Mouse (Mus musculus) adrenal gland, postnatal 25 days (tissue): Measurements from ENCODE around the gene Olfr13. TPM values are rescaled to one million over a fixed set of nuclear protein-coding genes. Genes with fewer than 3 reads are reported as not detected.
"Not testable (repeated sequence)": the region's sequence is repeated elsewhere in the genome, so short reads cannot be mapped to it uniquely, and the experiment has no call there.

Experiments used
- DNase-seq: peaks from one replicate; pipeline ENCODE4 v3.0.0; 2021; ENCODE audit warnings: mixed read lengths
- long read RNA-seq: library from polyadenylated mRNA; stranded (forward); transcript quantifications from one replicate; pipeline ENCODE4 v2.0.0, GENCODE M21; 2021
- total RNA-seq: library from RNA; stranded (reverse); gene quantifications from 2 replicates; pipeline ENCODE4 v1.2.3, GENCODE M21; 2021

Gene Olfr13
- not detected in 2 replicates for total RNA-seq
- long read RNA-seq, result 0 reads

GRCm38 (mm10) chr6:43171840-43172239 lies at the start of gene Olfr13:
TSS of gene Olfr13 (plus strand) at chr6:43172140.
- no peak for DNase-seq

GRCm38 (mm10) chr6:43146267-43146666 lies 25.7 kb upstream of the Olfr13 start, which contains the start of gene Olfr237-ps1:
TSS of gene Olfr237-ps1 (plus strand) at chr6:43146567.
- DNase-seq, result not testable (repeated sequence)

GRCm38 (mm10) chr6:43159502-43159901 lies 12.4 kb upstream of the Olfr13 start:
- DNase-seq, result no peak

- DNase-seq, result no peak
Observed at GRCm38 (mm10) chr6:43162982-43163381, 9.0 kb upstream of the Olfr13 start, which contains the start of gene Olfr437. TSS of gene Olfr437 (plus strand) at chr6:43163282.

DNA sequence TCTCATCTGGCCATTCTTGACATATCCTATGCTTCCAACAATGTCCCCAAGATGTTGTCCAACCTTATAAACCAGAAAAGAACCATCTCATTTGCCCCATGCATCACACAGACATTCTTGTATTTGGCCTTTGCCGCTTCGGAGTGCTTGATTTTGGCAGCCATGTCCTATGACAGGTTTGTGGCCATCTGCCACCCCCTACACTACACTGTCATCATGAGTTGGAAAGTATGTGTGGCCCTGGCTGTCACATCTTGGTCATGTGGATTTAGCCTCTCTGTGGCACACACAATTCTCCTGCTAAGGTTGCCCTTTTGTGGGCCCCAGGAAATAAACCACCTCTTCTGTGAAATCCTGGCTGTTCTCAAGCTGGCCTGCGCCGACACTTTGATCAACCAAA lies 4.7 kb upstream of the Olfr13 start:
- no peak for DNase-seq

DNA sequence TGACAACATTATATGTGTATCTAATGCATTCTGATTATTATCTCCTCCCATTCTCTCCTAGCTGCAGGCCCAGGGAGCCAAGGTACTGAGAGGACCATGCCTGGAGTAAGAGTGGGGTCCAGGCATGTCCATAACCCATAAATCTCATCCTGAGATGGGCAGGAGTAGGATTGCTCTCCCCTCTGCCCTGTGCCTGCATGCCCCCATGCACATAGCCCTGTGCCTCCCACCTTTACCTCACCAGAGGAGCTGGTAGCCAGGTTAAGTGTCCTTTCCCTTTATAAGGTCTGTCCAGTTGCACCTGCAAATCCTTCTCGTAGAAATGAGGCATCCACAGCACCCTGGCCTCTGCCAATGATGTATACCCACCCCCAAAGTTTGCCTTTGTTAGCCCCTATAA lies 6.2 kb downstream of the Olfr13 start:
- no peak for DNase-seq

DNA sequence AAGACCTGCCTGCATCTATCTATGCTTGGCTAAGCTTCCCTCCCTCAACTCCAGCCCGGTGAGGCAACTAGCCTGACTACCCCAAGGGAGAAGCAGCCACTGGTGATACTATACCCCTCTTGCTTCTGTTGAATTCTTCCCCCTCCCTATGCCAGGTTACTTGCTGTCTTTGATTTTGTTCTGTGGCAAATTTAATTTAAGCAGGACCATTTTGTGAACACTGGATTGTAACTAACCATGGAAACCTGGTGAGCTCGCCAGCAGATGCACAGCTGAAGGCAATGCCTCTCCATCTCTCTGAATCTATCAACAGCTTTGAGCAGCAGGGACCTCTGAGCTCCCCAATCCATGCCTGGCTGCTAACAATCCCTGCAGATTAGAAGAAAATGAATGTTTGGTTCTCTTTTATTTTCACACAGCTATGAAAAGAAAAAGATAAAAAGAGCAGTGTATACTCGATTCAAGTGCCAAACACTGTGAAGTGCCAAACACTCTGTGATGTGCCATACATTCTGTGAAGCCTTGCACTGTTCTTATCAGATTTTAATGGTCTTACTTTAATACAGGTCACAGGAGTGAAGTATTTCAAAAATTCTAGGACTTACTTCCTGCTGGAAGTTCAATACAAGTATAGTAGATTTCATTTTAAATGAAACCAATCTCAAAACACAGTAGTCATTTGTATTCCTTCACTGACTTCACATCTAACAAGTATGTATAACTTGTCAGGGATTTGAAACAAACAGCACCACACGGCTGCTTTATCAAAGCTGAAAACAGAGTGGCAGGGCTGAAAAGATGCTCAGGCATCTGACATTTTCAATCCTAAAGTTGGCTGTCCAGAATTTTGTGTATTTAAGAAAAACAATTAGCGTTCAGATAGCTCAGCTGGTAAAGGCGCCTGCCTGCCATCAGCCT lies 6.9 kb downstream of the Olfr13 start:
- no peak for DNase-seq

DNA sequence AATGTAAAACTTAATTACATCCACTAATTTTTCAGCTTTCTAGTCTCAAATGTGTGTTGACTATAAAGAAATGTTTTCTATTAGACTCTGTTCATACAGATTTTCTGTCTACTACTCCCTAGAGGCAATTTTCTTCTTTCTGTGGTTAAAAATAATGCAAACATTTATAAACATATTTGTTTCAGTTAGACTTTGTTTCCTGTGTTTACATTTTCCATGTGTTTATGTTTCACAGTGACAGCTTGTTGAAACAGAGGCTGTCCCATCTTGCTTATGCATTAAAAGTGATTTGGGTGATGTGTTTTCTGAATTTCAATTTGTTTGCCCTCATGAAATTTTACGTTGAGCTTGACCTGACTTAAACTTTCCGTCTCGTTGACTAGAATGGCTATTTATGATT lies 19.0 kb downstream of the Olfr13 start:
- DNase-seq, result no peak

GRCm38 (mm10) chr6:43196781-43197180 lies 24.8 kb downstream of the Olfr13 start, which contains the start of gene Olfr435:
TSS of gene Olfr435 (plus strand) at chr6:43197146.
- no peak for DNase-seq

DNA sequence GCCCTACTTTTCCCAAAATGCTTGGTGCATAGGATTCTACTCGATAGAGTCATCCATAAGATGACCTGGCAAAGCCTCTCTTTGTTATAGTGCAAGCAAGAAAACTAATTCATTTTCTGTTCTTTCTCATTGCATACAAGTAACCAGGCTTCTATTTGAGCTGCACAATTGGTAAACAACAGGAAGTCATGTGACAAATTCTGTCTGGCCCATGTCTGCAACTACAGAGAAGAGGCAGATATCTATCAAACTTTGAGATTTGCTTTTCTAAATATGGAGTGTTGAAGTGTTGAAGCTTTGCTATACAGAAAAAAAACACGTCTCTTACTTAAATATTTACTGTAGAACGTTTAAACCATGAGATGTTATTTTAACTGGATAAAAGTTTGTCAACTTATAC lies 26.2 kb downstream of the Olfr13 start:
- no peak for DNase-seq

DNA sequence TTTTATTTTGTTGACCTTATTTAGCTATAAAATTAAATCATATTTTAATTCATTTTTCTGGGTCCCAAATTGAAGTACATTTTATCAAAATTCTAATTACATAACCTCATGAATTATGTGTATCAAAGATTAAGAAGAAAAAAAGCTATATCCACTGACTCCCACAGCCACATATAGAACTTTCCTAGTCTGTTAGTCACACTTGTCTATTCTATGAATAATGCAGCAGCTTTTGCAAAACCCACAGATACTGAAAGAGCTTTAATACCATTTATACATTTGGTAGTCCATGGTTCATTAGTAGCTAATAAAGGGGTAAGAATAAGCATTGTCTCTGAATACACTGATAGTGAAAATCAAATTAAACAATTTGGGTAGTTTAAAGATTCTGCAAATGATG lies 30.8 kb downstream of the Olfr13 start:
- no peak for DNase-seq

DNA sequence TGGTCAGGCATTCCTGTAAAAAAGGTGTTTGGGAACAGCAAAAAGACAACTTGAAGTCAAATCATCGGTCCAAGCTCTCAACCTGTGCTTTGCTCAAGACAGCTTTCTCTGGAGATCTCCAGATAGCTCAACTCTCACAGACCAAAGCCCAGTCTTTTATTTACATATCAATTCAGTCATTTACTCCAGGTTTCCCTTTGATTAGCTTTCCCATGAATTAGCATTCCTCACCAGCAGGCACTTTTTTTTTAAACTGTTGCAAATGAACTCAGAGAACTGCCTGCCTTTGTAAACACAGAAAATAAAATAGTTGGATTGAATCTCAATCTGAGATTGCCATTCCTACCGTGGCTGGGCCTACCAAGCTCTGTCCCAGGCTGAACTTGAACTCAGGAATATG lies 33.4 kb downstream of the Olfr13 start:
- no peak for DNase-seq

GRCm38 (mm10) chr6:43212873-43213272 lies 40.9 kb downstream of the Olfr13 start, which contains the start of gene Olfr434:
TSS of gene Olfr434 (plus strand) at chr6:43213021.
- not testable (repeated sequence) for DNase-seq

Other genes with a start within 250 kb of the Olfr13 start
- gene Olfr444, start 223.1 kb upstream of the Olfr13 start, total RNA-seq, result not detected in 2 replicates
- gene Olfr441, start 65.8 kb upstream of the Olfr13 start, total RNA-seq, result not detected in 2 replicates
- not detected in 2 replicates for gene Olfr237-ps1, start 25.6 kb upstream of the Olfr13 start, total RNA-seq
- gene Olfr437, start 8.9 kb upstream of the Olfr13 start, total RNA-seq, result not detected in 2 replicates
- not detected in 2 replicates for gene Olfr435, start 25.0 kb downstream of the Olfr13 start, total RNA-seq
- not detected in 2 replicates for gene Olfr434, start 40.9 kb downstream of the Olfr13 start, total RNA-seq
- not detected in 2 replicates for gene Olfr47, start 59.4 kb downstream of the Olfr13 start, total RNA-seq
- 21.9 and 22.2 TPM in 2 replicates for gene Arhgef5, start 93.4 kb downstream of the Olfr13 start, total RNA-seq
- gene Nobox, start 137.4 kb downstream of the Olfr13 start, total RNA-seq, result not detected in 2 replicates